Mouse (Mus musculus) liver, postnatal 0 days (tissue): ENCODE results near the gene 1600012H06Rik.

ENCODE experiments used
- CTCF ChIP-seq: sonication (generic); IDR thresholded peaks from 2 replicates; pipeline ENCODE4 v1.5.1; 2016; ENCODE audit warnings: antibody characterized with exemption, low read depth
- EP300 ChIP-seq: IDR thresholded peaks from 2 replicates; pipeline ENCODE4 v1.6.1; 2016; ENCODE audit warnings: antibody characterized with exemption, low read depth, mild to moderate bottlenecking

DNA sequence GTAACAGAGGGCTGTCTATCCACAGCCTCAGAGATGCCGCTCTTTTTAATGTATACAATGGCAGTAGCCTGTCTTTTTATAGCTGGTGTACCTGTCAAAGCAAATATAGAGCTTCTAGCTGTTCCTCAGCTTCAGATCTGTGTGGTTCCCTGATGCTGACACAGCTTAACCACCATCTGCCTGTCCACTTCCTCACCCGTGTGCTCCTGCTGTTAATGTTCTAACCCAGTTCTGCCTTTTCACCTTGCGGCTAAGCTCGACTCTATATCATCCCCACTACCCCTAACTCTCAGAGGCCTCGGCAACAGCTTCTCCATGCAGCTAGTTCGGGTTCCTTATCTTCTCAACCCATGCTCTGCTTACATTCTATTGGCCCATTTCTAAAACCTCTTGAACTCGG, 12.3 kb upstream of the 1600012H06Rik start:
- no peak for TF ChIP-seq CTCF
- TF ChIP-seq EP300, result no peak
